18 mouse cellular contexts compared by ENCODE assay signal in genomic region chr4:138149977-138150376, GRCm38 (mm10).
"Had no signal": no experiment of that assay in that cellular context is flagged by ENCODE, and none has a peak within 500 bp of the region (broad histone marks: within the 10 kb centered on the region; RNA-seq: fewer than 3 reads in every experiment).

No protein-coding gene starts in this region.

- DNase-seq: kidney, adult 2 months; kidney, postnatal 36 days; retina, postnatal 1 day; right cerebral cortex, postnatal 4 days; spleen, adult 18-20 months; thymus, adult 2 months; thymus, postnatal 25 days had no signal

- H3K27me3 ChIP-seq: liver, embryonic 12.5 days; megakaryocyte, embryonic 14.5 days; midbrain, embryonic 15.5 days; neural tube, embryonic 13.5 days had no signal

- H3K4me2 ChIP-seq: liver, embryonic 12.5 days; midbrain, embryonic 11.5 days; midbrain, embryonic 15.5 days; neural tube, embryonic 13.5 days had no signal

- H3K9ac ChIP-seq: liver, embryonic 12.5 days; midbrain, embryonic 15.5 days; neural tube, embryonic 13.5 days had no signal

- H3K27ac ChIP-seq: kidney, postnatal 0 days; left cerebral cortex, adult 2 months; limb, embryonic 10.5 days; liver, embryonic 12.5 days; macrophage; midbrain, embryonic 15.5 days; neural tube, embryonic 13.5 days had no signal

- H3K4me1 ChIP-seq: limb, embryonic 10.5 days; liver, embryonic 12.5 days; megakaryocyte, embryonic 14.5 days; midbrain, embryonic 15.5 days had no signal

- H3K4me3 ChIP-seq: left cerebral cortex, adult 2 months; limb, embryonic 10.5 days; liver, embryonic 12.5 days; megakaryocyte, embryonic 14.5 days; midbrain, embryonic 15.5 days; neural tube, embryonic 13.5 days had no signal

- ATAC-seq: hindbrain, embryonic 16.5 days; inflammation-experienced regulatory T-cells, adult 6 months; liver, embryonic 12.5 days; midbrain, embryonic 15.5 days had no signal

- H3K9me3 ChIP-seq: limb, embryonic 10.5 days; liver, embryonic 12.5 days; megakaryocyte, embryonic 14.5 days; midbrain, embryonic 15.5 days; neural tube, embryonic 13.5 days had no signal
